Mouse (Mus musculus) embryonic facial prominence, embryonic 12.5 days (tissue): ENCODE results near the gene Aurkb. TPM values are rescaled to one million over a fixed set of nuclear protein-coding genes. Genes with fewer than 3 reads are reported as not detected.
"Not testable (repeated sequence)": the region's sequence is repeated elsewhere in the genome, so short reads cannot be mapped to it uniquely, and the experiment has no call there.

ENCODE experiments used
- ATAC-seq: fragments of 200-750 bp; cut with Nextera tagmentation; 2 replicates; pipeline ENCODE4 v1.8.0; 2017; ENCODE audit not compliant: insufficient number of reproducible peaks, insufficient read depth, low FRiP score, low TSS enrichment
- H3K27ac ChIP-seq: fragments of 300-500 bp; sonication (generic); 2 replicates; pipeline ENCODE4 v1.5.1; 2016; ENCODE audit warnings: mild to moderate bottlenecking
- H3K27me3 ChIP-seq: fragments of 300-500 bp; sonication (generic); 2 replicates; pipeline ENCODE4 v1.6.1; 2016; ENCODE audit warnings: mild to moderate bottlenecking, moderate library complexity
- H3K36me3 ChIP-seq: fragments of 300-500 bp; sonication (generic); 2 replicates; pipeline ENCODE4 v1.6.1; 2016; ENCODE audit warnings: mild to moderate bottlenecking
- H3K4me1 ChIP-seq: fragments of 300-500 bp; sonication (generic); 2 replicates; pipeline ENCODE4 v1.6.1; 2016
- H3K4me2 ChIP-seq: fragments of 300-500 bp; sonication (generic); replicated peaks from 2 replicates; pipeline ENCODE4 v1.6.1; 2016; ENCODE audit warnings: mild to moderate bottlenecking, moderate library complexity
- H3K4me3 ChIP-seq: fragments of 300-500 bp; sonication (generic); 2 replicates; pipeline ENCODE4 v1.5.1; 2016; ENCODE audit warnings: mild to moderate bottlenecking
- H3K9ac ChIP-seq: fragments of 300-500 bp; sonication (generic); 2 replicates; pipeline ENCODE4 v1.6.1; 2016; ENCODE audit warnings: mild to moderate bottlenecking, moderate library complexity
- H3K9me3 ChIP-seq: fragments of 300-500 bp; sonication (generic); 2 replicates; pipeline ENCODE4 v1.6.1; 2016; ENCODE audit warnings: mild to moderate bottlenecking, moderate library complexity
- WGBS: fragments of 180-500 bp; shearing (Covaris S2); methylation state at CpG from one replicate; pipeline ENCODE4 v1.1.7; 2016; 5-methylcytosine and 5-hydroxymethylcytosine counted together
- polyA plus RNA-seq: library from polyadenylated mRNA; unstranded; fragments of >200 nt; fragmentation: Nextera tagmentation; extraction: Ambion mirVana; gene quantifications from 2 replicates; pipeline ENCODE4 v1.2.1, GENCODE M21; 2016

The Aurkb gene
- 148 and 152 TPM in 2 replicates for polyA plus RNA-seq

GRCm38 (mm10) chr11:69045531-69046394, at the start of gene Aurkb:
Gene Aurkb (plus strand): TSS chr11:69045647.
- Histone ChIP-seq H3K27me3 (no peaks in the 10 kb centered on the region), H3K9ac (peak within 1 kb of the TSS; percentile 61), H3K27ac (peak within 1 kb of the TSS; percentile 83), H3K4me3 (peak within 1 kb of the TSS; percentile 62), H3K4me1 (peaks cover 17% of the 10 kb centered on the region), H3K9me3 (no peaks in the 10 kb centered on the region), H3K4me2 (peak within 1 kb of the TSS; percentile 63), H3K36me3 (peaks cover 23% of the 10 kb centered on the region)
- WGBS: under 1% methylated on average over 54 of the region's 54 CpGs
- ATAC-seq: peak; percentile 79

GRCm38 (mm10) chr11:68997080-68997479, 48.4 kb upstream of the Aurkb start:
- Histone ChIP-seq H3K4me2 (no peak overlapping the region), H3K36me3 (peaks cover 91% of the 10 kb centered on the region), H3K4me1 (no peaks in the 10 kb centered on the region), H3K27me3 (no peaks in the 10 kb centered on the region), H3K27ac (no peak overlapping the region), H3K9ac (no peak overlapping the region), H3K9me3 (no peaks in the 10 kb centered on the region), H3K4me3 (no peak overlapping the region)
- no peak for ATAC-seq
- 93% methylated on average over 4 of the region's 4 CpGs for WGBS

GRCm38 (mm10) chr11:69002782-69003181, 42.7 kb upstream of the Aurkb start:
- not testable (repeated sequence) for H3K27me3 ChIP-seq, H3K27ac ChIP-seq, H3K4me2 ChIP-seq, H3K9ac ChIP-seq, H3K4me1 ChIP-seq, H3K4me3 ChIP-seq, ATAC-seq, H3K9me3 ChIP-seq
- H3K36me3 ChIP-seq: peaks cover 60% of the 10 kb centered on the region
- WGBS: 96% methylated on average over 4 of the region's 4 CpGs

GRCm38 (mm10) chr11:69003592-69003991, 41.9 kb upstream of the Aurkb start:
- ATAC-seq: no peak
- H3K27ac ChIP-seq: no peak overlapping the region
- no peak overlapping the region for H3K9ac ChIP-seq
- H3K27me3 ChIP-seq: no peaks in the 10 kb centered on the region
- peaks cover 8% of the 10 kb centered on the region; the same call in 1 of the 2 replicates for H3K4me1 ChIP-seq
- H3K9me3 ChIP-seq: no peaks in the 10 kb centered on the region
- 55% methylated on average over 4 of the region's 4 CpGs for WGBS
- no peak overlapping the region for H3K4me2 ChIP-seq
- no peak overlapping the region for H3K4me3 ChIP-seq
- H3K36me3 ChIP-seq: peaks cover 52% of the 10 kb centered on the region

DNA sequence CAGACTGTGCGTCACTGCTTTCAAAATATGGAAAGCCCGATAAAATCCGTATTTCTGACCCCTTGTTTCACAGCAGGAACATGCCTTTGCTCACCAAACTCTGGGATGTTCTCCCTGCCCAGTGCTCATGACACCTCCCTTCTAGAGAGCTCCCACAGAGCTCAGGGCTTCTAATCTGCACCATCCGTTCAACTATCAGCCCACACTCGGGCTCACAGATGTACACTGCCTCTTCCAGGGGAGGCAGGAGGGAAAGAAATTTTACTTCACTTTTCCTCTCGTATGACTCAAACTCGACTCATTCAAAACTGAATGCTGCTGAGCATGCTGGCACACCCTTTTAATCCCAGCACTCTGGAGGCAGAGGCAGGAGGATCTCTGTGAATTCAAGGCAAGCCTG, 40.3 kb upstream of the Aurkb start:
- no peak for ATAC-seq
- Histone ChIP-seq H3K4me1 (peaks cover 8% of the 10 kb centered on the region; the same call in 1 of the 2 replicates), H3K9ac (no peak overlapping the region), H3K4me3 (no peak overlapping the region), H3K27ac (no peak overlapping the region), H3K4me2 (no peak overlapping the region), H3K9me3 (no peaks in the 10 kb centered on the region), H3K27me3 (no peaks in the 10 kb centered on the region), H3K36me3 (peaks cover 37% of the 10 kb centered on the region)
- WGBS: 88% methylated on average over 7 of the region's 7 CpGs

GRCm38 (mm10) chr11:69006575-69006974, 38.9 kb upstream of the Aurkb start:
- not testable (repeated sequence) for ATAC-seq, H3K4me3 ChIP-seq, H3K4me2 ChIP-seq

GRCm38 (mm10) chr11:69008182-69009121, 37.0 kb upstream of the Aurkb start, which contains the start of gene Pfas:
Gene Pfas (minus strand): TSS chr11:69008460.
- peak within 1 kb of the TSS; percentile 69 for H3K4me2 ChIP-seq
- peak within 1 kb of the TSS; percentile 63 for H3K9ac ChIP-seq
- no peaks in the 10 kb centered on the region for H3K9me3 ChIP-seq
- peaks cover 5% of the 10 kb centered on the region; the same call in 1 of the 2 replicates for H3K36me3 ChIP-seq
- ATAC-seq: peak; percentile 86
- H3K4me3 ChIP-seq: peak within 1 kb of the TSS; percentile 70
- H3K4me1 ChIP-seq: peaks cover 12% of the 10 kb centered on the region; the same call in 1 of the 2 replicates
- H3K27ac ChIP-seq: peak within 1 kb of the TSS; percentile 42; the same call in 1 of the 2 replicates
- WGBS: 8% methylated on average over 38 of the region's 38 CpGs
- H3K27me3 ChIP-seq: no peaks in the 10 kb centered on the region

More at GRCm38 (mm10) chr11:69006575-69006974, 38.9 kb upstream of the Aurkb start:
- H3K27ac ChIP-seq, H3K4me1 ChIP-seq, H3K9me3 ChIP-seq, H3K27me3 ChIP-seq, H3K9ac ChIP-seq: not testable (repeated sequence)
- peaks cover 23% of the 10 kb centered on the region for H3K36me3 ChIP-seq

GRCm38 (mm10) chr11:69009508-69009907, 35.9 kb upstream of the Aurkb start:
- Histone ChIP-seq H3K27ac (no peak overlapping the region), H3K9ac (no peak overlapping the region), H3K4me3 (no peak overlapping the region), H3K4me1 (peaks cover 12% of the 10 kb centered on the region; the same call in 1 of the 2 replicates), H3K27me3 (no peaks in the 10 kb centered on the region), H3K9me3 (no peaks in the 10 kb centered on the region), H3K4me2 (no peak overlapping the region), H3K36me3 (0 out of 2 replicates have a peak, but pooled peaks cover 3% of the 10 kb centered on the region)
- WGBS: 88% methylated on average over 1 of the region's 1 CpGs
- no peak for ATAC-seq

DNA sequence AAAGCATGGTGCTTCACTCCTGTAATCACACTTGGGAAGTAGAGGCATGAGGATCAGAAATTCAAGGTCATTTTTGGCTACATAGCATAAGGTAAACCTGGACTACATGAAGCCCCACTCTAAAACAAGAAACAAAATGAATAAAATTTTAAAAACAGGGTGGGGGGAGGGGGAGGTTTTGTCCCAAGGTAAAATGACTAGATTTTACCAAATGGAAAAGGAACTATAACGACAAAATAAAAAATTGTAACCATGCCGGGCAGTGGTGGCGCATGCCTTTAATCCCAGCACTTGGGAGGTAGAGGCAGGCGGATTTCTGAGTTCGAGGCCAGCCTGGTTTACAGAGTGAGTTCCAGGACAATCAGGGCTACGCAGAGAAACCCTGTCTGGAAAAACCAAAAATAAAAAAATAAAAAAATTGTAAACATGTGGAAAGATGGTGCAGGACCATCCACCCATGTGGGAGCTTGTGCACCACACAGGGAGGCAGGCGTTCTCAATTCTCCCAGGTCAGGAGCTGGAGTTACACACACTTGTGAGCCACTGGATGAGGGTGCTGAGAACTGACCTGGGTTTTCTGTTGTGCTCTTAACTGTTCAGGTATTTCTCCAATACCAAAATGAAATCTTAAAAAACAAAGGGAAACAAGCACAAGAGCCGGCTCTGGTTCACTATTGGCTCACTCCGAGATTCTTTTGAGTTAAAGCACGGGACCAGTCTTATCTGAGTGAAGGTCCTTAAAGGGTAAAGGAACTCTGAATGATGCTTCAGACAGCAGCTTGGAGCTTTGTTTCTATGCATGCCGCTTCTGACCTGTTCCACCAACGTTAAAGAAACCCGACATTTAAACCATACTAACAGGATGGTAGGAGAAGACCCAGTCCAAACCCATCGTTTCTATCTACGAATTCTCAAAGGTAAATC, 34.8 kb upstream of the Aurkb start:
- Histone ChIP-seq H3K36me3 (0 out of 2 replicates have a peak, but pooled peaks cover 3% of the 10 kb centered on the region), H3K4me3 (no peak overlapping the region), H3K9me3 (no peaks in the 10 kb centered on the region), H3K27ac (no peak overlapping the region), H3K27me3 (no peaks in the 10 kb centered on the region), H3K4me2 (no peak overlapping the region), H3K9ac (no peak overlapping the region), H3K4me1 (peaks cover 12% of the 10 kb centered on the region; the same call in 1 of the 2 replicates)
- 84% methylated on average over 15 of the region's 15 CpGs for WGBS
- no peak for ATAC-seq

- Histone ChIP-seq H3K4me1 (peaks cover 12% of the 10 kb centered on the region; the same call in 1 of the 2 replicates), H3K4me3 (peak overlapping the region; percentile 53), H3K4me2 (peak overlapping the region; percentile 61)
- ATAC-seq, H3K27me3 ChIP-seq, H3K9ac ChIP-seq, H3K36me3 ChIP-seq, H3K27ac ChIP-seq, H3K9me3 ChIP-seq: not testable (repeated sequence)
- WGBS: 65% methylated on average over 2 of the region's 2 CpGs
Observed at GRCm38 (mm10) chr11:69011445-69011844, 34.0 kb upstream of the Aurkb start.
